Mouse (Mus musculus) cerebellum, adult 2 months (tissue): ENCODE data around the gene Zfp114.

ENCODE experiments used
- CTCF ChIP-seq: fragments of 200-500 bp; IDR thresholded peaks from 2 replicates; pipeline ENCODE4 v1.5.1; 2011; ENCODE audit warnings: low read depth, mild to moderate bottlenecking, control low read depth, low read length, moderate library complexity, borderline replicate concordance; ENCODE audit not compliant: insufficient read depth
- POLR2A ChIP-seq: fragments of 200-500 bp; IDR thresholded peaks from 2 replicates; pipeline ENCODE4 v1.6.1; 2011; ENCODE audit warnings: low read length, control low read depth, borderline replicate concordance; ENCODE audit not compliant: insufficient read depth

- TF ChIP-seq POLR2A (peak; percentile 66; the same call in 1 of the 2 replicates), CTCF (no peak)
These were observed at the start of gene Zfp114 for GRCm38 (mm10) chr7:24174618-24175336.
